Mouse (Mus musculus): Measurements from ENCODE around the gene Trpm1.

GRCm38 (mm10) chr7:64312811-64313210 is 159.2 kb downstream of the Trpm1 start:
- TF ChIP-seq MAFK (IDR thresholded peaks at IDR 0.05; ENCODE audit: insufficient replicate concordance, low read length) (no peak), E2F4 (IDR thresholded peaks at IDR 0.05; ENCODE audit: insufficient replicate concordance, low read depth, low read length) (no peak), ZNF384 (IDR thresholded peaks at IDR 0.05; ENCODE audit: low read depth, low read length) (no peak), EP300 (IDR thresholded peaks at IDR 0.05; ENCODE audit: low read length) (no peak), CTCF (conservative IDR thresholded peaks at IDR 0.05 in 1 of 2, IDR thresholded peaks at IDR 0.05 in 1 of 2; ENCODE audit: low read depth in 2 of 2, low read length in 2 of 2) (no peak), MAX (IDR thresholded peaks at IDR 0.05; ENCODE audit: low read length) (no peak), RCOR1 (conservative IDR thresholded peaks at IDR 0.05; ENCODE audit: low read depth, low read length) (no peak), USF1 (IDR thresholded peaks at IDR 0.05; ENCODE audit: low read depth, low read length) (no peak), JUND (conservative IDR thresholded peaks at IDR 0.05; ENCODE audit: low read depth, low read length) (no peak), POLR2A (IDR thresholded peaks at IDR 0.05; ENCODE audit: low read depth, low read length) (no peak), HCFC1 (IDR thresholded peaks at IDR 0.05; ENCODE audit: low read depth, low read length) (no peak), RAD21 (IDR thresholded peaks at IDR 0.05; ENCODE audit: low read depth, low read length) (no peak)

All from CH12.LX (cell line).